Comparison of ENCODE assay signal across 24 mouse cellular contexts in the genomic region with DNA sequence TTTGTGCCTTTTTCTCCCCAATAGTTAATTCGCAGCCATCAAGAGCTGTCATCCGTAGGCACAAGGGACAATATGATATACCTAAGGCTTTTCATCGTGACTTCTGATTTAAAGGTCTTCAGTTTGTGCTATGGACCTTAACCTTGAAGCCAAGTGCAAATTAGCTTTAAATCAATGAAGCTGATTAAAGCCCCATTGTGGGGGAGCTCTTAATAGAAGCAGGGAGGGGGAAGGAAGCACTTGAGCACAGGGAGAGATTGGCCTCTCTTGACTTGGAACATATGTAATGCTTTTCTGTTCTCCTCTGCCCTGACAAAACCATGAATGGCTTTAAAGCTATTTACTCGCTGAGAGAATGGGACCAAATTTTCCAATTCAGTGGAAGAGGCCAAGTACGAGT.
DNase-seq lines count a peak whose midpoint lies in the region; ATAC-seq and TF ChIP-seq lines count a peak whose summit lies in the region.
"Had no signal": no experiment of that assay in that cellular context is flagged by ENCODE, and none has a peak within 500 bp of the region (broad histone marks: within the 10 kb centered on the region; RNA-seq: fewer than 3 reads in every experiment).

No protein-coding gene starts in this region.

- H3K9ac ChIP-seq in embryonic facial prominence, embryonic 11.5 days (replicated peaks; ENCODE audit: low read length): no peak overlapping the region
- H3K9ac ChIP-seq in midbrain, postnatal 0 days (replicated peaks; ENCODE audit: low read length, poor library complexity, severe bottlenecking): no peak overlapping the region
- no peak overlapping the region for H3K9ac ChIP-seq in midbrain, embryonic 13.5 days (replicated peaks)
- H3K9ac ChIP-seq in forebrain, embryonic 16.5 days (replicated peaks; ENCODE audit: low read depth, low read length): no peak overlapping the region
- H3K9ac ChIP-seq: heart, embryonic 12.5 days; hindbrain, embryonic 12.5 days; liver, embryonic 13.5 days; midbrain, embryonic 15.5 days had no signal

- peak; percentile 39 for DNase-seq in embryonic facial prominence, embryonic 11.5 days (ENCODE audit: low spot score)
- no peak for DNase-seq in embryonic facial prominence, embryonic 10.5 days (ENCODE audit: low spot score)
- DNase-seq in midbrain, postnatal 0 days (ENCODE audit: low spot score): peak; percentile 12
- DNase-seq in layer of hippocampus, adult 2 months (ENCODE audit: low spot score in 2 of 2): no peak
- no peak for DNase-seq in heart, postnatal 36 days
- DNase-seq: adrenal gland, postnatal 36 days; cerebellum, adult 11 months; cerebellum, adult 9-11 months; kidney, adult 2 months; kidney, postnatal 10 days; liver, embryonic 13.5 days; lung, adult 2 months; lung, postnatal 14 days; thymus, adult 2 months had no signal

- no peaks in the 10 kb centered on the region for H3K4me1 ChIP-seq in embryonic facial prominence, embryonic 11.5 days (ENCODE audit: control insufficient read depth, insufficient read depth, low read length)
- peaks cover 25% of the 10 kb centered on the region for H3K4me1 ChIP-seq in embryonic facial prominence, embryonic 10.5 days
- H3K4me1 ChIP-seq in midbrain, postnatal 0 days (ENCODE audit: insufficient read depth, low read length): no peaks in the 10 kb centered on the region
- H3K4me1 ChIP-seq in midbrain, embryonic 13.5 days (replicated peaks): peaks cover 21% of the 10 kb centered on the region
- H3K4me1 ChIP-seq in embryonic fibroblast, embryonic 13.5 days (ENCODE audit: control insufficient read depth, insufficient read depth, low read length): peaks cover 30% of the 10 kb centered on the region
- peaks cover 14% of the 10 kb centered on the region for H3K4me1 ChIP-seq in forebrain, embryonic 16.5 days (replicated peaks; ENCODE audit: control insufficient read depth, insufficient read depth, low read length)
- H3K4me1 ChIP-seq: heart, embryonic 12.5 days; liver, embryonic 13.5 days had no signal

- no peak for ATAC-seq in embryonic facial prominence, embryonic 11.5 days (replicated peaks; ENCODE audit: insufficient number of reproducible peaks, low FRiP score, low TSS enrichment, low read depth)
- no peak for ATAC-seq in midbrain, postnatal 0 days (ENCODE audit: low FRiP score)
- ATAC-seq in midbrain, embryonic 13.5 days: no peak
- ATAC-seq in forebrain, embryonic 16.5 days: no peak
- ATAC-seq: midbrain, embryonic 15.5 days; Patski had no signal

- no peaks in the 10 kb centered on the region for H3K9me3 ChIP-seq in embryonic facial prominence, embryonic 11.5 days (replicated peaks; ENCODE audit: control insufficient read depth, low read length)
- H3K9me3 ChIP-seq in embryonic facial prominence, embryonic 10.5 days: no peaks in the 10 kb centered on the region
- H3K9me3 ChIP-seq in midbrain, postnatal 0 days (ENCODE audit: low read length): no peaks in the 10 kb centered on the region
- no peaks in the 10 kb centered on the region for H3K9me3 ChIP-seq in midbrain, embryonic 13.5 days
- H3K9me3 ChIP-seq in forebrain, embryonic 16.5 days (ENCODE audit: control insufficient read depth, low read length): no peaks in the 10 kb centered on the region
- H3K9me3 ChIP-seq: heart, embryonic 12.5 days; hindbrain, embryonic 12.5 days; midbrain, embryonic 15.5 days had no signal

- H3K4me2 ChIP-seq in embryonic facial prominence, embryonic 11.5 days (ENCODE audit: low read depth, low read length): no peak overlapping the region
- H3K4me2 ChIP-seq in midbrain, postnatal 0 days (ENCODE audit: low read depth, low read length, poor library complexity, severe bottlenecking): no peak overlapping the region
- no peak overlapping the region for H3K4me2 ChIP-seq in midbrain, embryonic 13.5 days (replicated peaks)
- H3K4me2 ChIP-seq in forebrain, embryonic 16.5 days (ENCODE audit: low read length): peak overlapping the region; percentile 28
- H3K4me2 ChIP-seq: heart, embryonic 12.5 days; hindbrain, embryonic 12.5 days; liver, embryonic 13.5 days; midbrain, embryonic 15.5 days had no signal

- no peaks in the 10 kb centered on the region for H3K36me3 ChIP-seq in embryonic facial prominence, embryonic 11.5 days (replicated peaks; ENCODE audit: control insufficient read depth, insufficient read depth, low read depth, low read length)
- H3K36me3 ChIP-seq in embryonic facial prominence, embryonic 10.5 days (replicated peaks): no peaks in the 10 kb centered on the region
- H3K36me3 ChIP-seq in midbrain, postnatal 0 days (ENCODE audit: insufficient read depth, low read length): no peaks in the 10 kb centered on the region
- H3K36me3 ChIP-seq in midbrain, embryonic 13.5 days: no peaks in the 10 kb centered on the region
- H3K36me3 ChIP-seq in forebrain, embryonic 16.5 days (ENCODE audit: control insufficient read depth, insufficient read depth): no peaks in the 10 kb centered on the region
- H3K36me3 ChIP-seq: heart, embryonic 12.5 days; hindbrain, embryonic 12.5 days; liver, embryonic 13.5 days; midbrain, embryonic 15.5 days had no signal

- intact Hi-C loops in heart, postnatal 36 days (cut with DNase I): no loop called here

- WGBS in embryonic facial prominence, embryonic 11.5 days: 72% methylated on average over 5 of the region's 5 CpGs
- WGBS in embryonic facial prominence, embryonic 10.5 days: 67% methylated on average over 5 of the region's 5 CpGs
- 56% methylated on average over 5 of the region's 5 CpGs for WGBS in midbrain, postnatal 0 days
- 33% methylated on average over 5 of the region's 5 CpGs for WGBS in midbrain, embryonic 13.5 days
- 8% methylated on average over 5 of the region's 5 CpGs for WGBS in forebrain, embryonic 16.5 days

- no peak overlapping the region for H3K4me3 ChIP-seq in embryonic facial prominence, embryonic 11.5 days (ENCODE audit: low read depth, low read length)
- no peak overlapping the region for H3K4me3 ChIP-seq in embryonic facial prominence, embryonic 10.5 days
- no peak overlapping the region for H3K4me3 ChIP-seq in midbrain, postnatal 0 days (ENCODE audit: low read depth, low read length)
- H3K4me3 ChIP-seq in midbrain, embryonic 13.5 days (replicated peaks): no peak overlapping the region
- no peak overlapping the region for H3K4me3 ChIP-seq in embryonic fibroblast, embryonic 13.5 days (ENCODE audit: insufficient read depth, low read length)
- no peak overlapping the region for H3K4me3 ChIP-seq in forebrain, embryonic 16.5 days (replicated peaks; ENCODE audit: low read length)
- no peak overlapping the region for H3K4me3 ChIP-seq in layer of hippocampus, adult 2 months
- H3K4me3 ChIP-seq: erythroblast, embryonic 14.5 days; heart, embryonic 12.5 days; hindbrain, embryonic 12.5 days; liver, embryonic 13.5 days; midbrain, embryonic 15.5 days; myocyte had no signal

- no peak for TF ChIP-seq CTCF in midbrain, postnatal 0 days (IDR thresholded peaks at IDR 0.05)
- TF ChIP-seq CTCF in embryonic fibroblast, embryonic 13.5 days (IDR thresholded peaks at IDR 0.05; ENCODE audit: borderline replicate concordance, insufficient read depth, low read length): no peak
- TF ChIP-seq CTCF in layer of hippocampus, adult 2 months (conservative IDR thresholded peaks at IDR 0.05): no peak

- H3K27ac ChIP-seq in embryonic facial prominence, embryonic 11.5 days (replicated peaks; ENCODE audit: low read depth, low read length): no peak overlapping the region
- no peak overlapping the region for H3K27ac ChIP-seq in embryonic facial prominence, embryonic 10.5 days (replicated peaks)
- H3K27ac ChIP-seq in midbrain, postnatal 0 days (ENCODE audit: low read depth, low read length): no peak overlapping the region
- no peak overlapping the region for H3K27ac ChIP-seq in midbrain, embryonic 13.5 days
- H3K27ac ChIP-seq in embryonic fibroblast, embryonic 13.5 days (ENCODE audit: insufficient read depth, low read length): peak overlapping the region; percentile 77
- H3K27ac ChIP-seq in forebrain, embryonic 16.5 days (ENCODE audit: low read length): no peak overlapping the region
- H3K27ac ChIP-seq in layer of hippocampus, adult 2 months: no peak overlapping the region
- H3K27ac ChIP-seq: hindbrain, embryonic 12.5 days; liver, embryonic 13.5 days; midbrain, embryonic 15.5 days; stomach, postnatal 0 days had no signal

- TF ChIP-seq POLR2A in embryonic fibroblast, embryonic 13.5 days (IDR thresholded peaks at IDR 0.05; ENCODE audit: low read depth, low read length): no peak

- no peaks in the 10 kb centered on the region for H3K27me3 ChIP-seq in embryonic facial prominence, embryonic 11.5 days (ENCODE audit: control insufficient read depth, insufficient read depth, low read length)
- H3K27me3 ChIP-seq in embryonic facial prominence, embryonic 10.5 days (replicated peaks; ENCODE audit: low read depth, poor library complexity, severe bottlenecking): peaks cover 8% of the 10 kb centered on the region; the same call in 1 of the 2 replicates
- no peaks in the 10 kb centered on the region for H3K27me3 ChIP-seq in midbrain, postnatal 0 days (ENCODE audit: insufficient read depth, low read length)
- H3K27me3 ChIP-seq in midbrain, embryonic 13.5 days: 0 out of 2 replicates have a peak, but pooled peaks cover 3% of the 10 kb centered on the region
- no peaks in the 10 kb centered on the region for H3K27me3 ChIP-seq in forebrain, embryonic 16.5 days (replicated peaks; ENCODE audit: control insufficient read depth, insufficient read depth, low read length)
- H3K27me3 ChIP-seq: heart, embryonic 12.5 days; hindbrain, embryonic 12.5 days; liver, embryonic 13.5 days; midbrain, embryonic 15.5 days; Patski had no signal

Comparison
In these comparisons a context has a peak if more than half of its experiments do, and no peak if none do; other contexts are left out.
1. DNase-seq: peak in embryonic facial prominence, embryonic 11.5 days (single experiment) and midbrain, postnatal 0 days (single experiment); none in embryonic facial prominence, embryonic 10.5 days (single experiment), layer of hippocampus, adult 2 months (0 of 2) and heart, postnatal 36 days (0 of 2).